Mouse (Mus musculus): ENCODE data around the gene Gpr142. TPM values are rescaled to one million over a fixed set of nuclear protein-coding genes. Genes with fewer than 3 reads are reported as not detected.

The Gpr142 gene
- polyA plus RNA-seq, 1 experiment from 2014 or later = not detected

- H3K9me3 ChIP-seq = no peaks in the 10 kb centered on the region
- H3K9ac ChIP-seq = no peak overlapping the region
- no peak overlapping the region for H3K27ac ChIP-seq (replicated peaks)
- 21% methylated on average over 4 of the region's 4 CpGs for WGBS
- H3K36me3 ChIP-seq = no peaks in the 10 kb centered on the region
- H3K4me3 ChIP-seq = no peak overlapping the region
- no peak for ATAC-seq (ENCODE audit: extremely low read depth, insufficient number of reproducible peaks, low FRiP score, low TSS enrichment)
- H3K27me3 ChIP-seq (replicated peaks) = peaks cover 98% of the 10 kb centered on the region
- no peak overlapping the region for H3K4me2 ChIP-seq
- H3K4me1 ChIP-seq = peaks cover 33% of the 10 kb centered on the region
These were observed 7.9 kb upstream of the Gpr142 start for GRCm38 (mm10) chr11:114790841-114791240.

DNA sequence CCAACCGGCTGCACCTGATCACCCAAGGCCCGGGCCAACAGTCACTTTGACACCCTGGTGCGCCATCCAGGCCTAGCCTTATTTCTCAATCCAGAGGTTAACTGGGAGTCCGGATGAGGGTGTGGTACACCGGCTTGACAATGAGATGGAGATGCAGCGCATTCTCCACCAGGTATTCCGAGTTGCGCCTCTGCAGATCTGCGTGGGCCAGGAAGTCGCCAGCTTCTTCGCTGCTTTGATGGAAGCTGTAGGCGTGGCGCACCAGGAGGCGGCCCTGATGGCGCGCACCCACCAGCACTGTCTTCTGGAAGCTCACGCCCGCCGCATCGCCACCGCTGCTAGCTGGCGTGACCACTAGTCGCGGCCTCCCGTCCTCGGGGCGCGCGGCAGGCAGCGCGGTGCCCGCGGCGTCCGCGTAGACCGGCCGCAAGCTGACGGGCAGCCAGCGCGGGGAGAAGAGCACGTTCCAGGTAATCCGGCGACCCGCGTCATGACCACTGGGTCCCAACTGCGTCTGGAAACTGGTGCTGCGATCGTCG, 7.3 kb upstream of the Gpr142 start:
- 3% methylated on average over 50 of the region's 50 CpGs for WGBS
- H3K4me1 ChIP-seq = peaks cover 28% of the 10 kb centered on the region
- peak overlapping the region; percentile 53 for H3K4me3 ChIP-seq
- peak overlapping the region; percentile 53 for H3K9ac ChIP-seq
- no peaks in the 10 kb centered on the region for H3K36me3 ChIP-seq
- no peak overlapping the region for H3K27ac ChIP-seq (replicated peaks)
- peak overlapping the region; percentile 84 for H3K4me2 ChIP-seq
- H3K27me3 ChIP-seq (replicated peaks) = peaks cover 97% of the 10 kb centered on the region
- no peaks in the 10 kb centered on the region for H3K9me3 ChIP-seq
- no peak for ATAC-seq (ENCODE audit: extremely low read depth, insufficient number of reproducible peaks, low FRiP score, low TSS enrichment)

DNA sequence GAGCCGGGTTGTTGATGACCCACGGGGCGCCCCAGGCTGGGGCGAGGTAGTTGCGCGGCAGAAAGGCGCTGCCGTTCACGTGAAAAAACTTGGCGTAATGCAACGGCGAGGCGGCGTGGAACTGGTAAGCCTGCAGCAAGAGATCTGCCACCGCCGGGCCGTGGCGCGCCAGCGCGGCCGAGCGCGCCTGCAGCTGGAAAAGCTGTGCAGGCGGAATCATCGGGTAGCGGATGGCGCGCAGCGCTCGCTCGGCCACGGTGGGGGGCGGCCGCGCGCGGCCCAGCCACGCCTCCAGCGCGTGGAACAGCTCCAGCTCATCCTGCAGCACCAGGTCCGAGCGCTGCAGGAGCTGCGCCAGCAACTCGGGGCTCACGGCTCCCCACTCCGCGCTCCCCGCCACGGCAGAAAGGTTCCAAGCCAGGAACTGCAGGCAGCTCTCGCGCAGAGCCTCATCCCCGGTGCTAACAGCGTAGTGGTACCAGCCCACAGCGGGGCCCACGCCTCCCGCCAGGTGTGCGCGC, 6.8 kb upstream of the Gpr142 start:
- peak overlapping the region; percentile 53 for H3K4me3 ChIP-seq
- WGBS = 1% methylated on average over 58 of the region's 59 CpGs
- peak overlapping the region; percentile 53 for H3K9ac ChIP-seq
- peaks cover 95% of the 10 kb centered on the region for H3K27me3 ChIP-seq (replicated peaks)
- no peak for ATAC-seq (ENCODE audit: extremely low read depth, insufficient number of reproducible peaks, low FRiP score, low TSS enrichment)
- peaks cover 24% of the 10 kb centered on the region for H3K4me1 ChIP-seq
- peak overlapping the region; percentile 84 for H3K4me2 ChIP-seq
- H3K9me3 ChIP-seq = no peaks in the 10 kb centered on the region
- H3K36me3 ChIP-seq = no peaks in the 10 kb centered on the region
- H3K27ac ChIP-seq (replicated peaks) = no peak overlapping the region

GRCm38 (mm10) chr11:114792931-114793494, 5.7 kb upstream of the Gpr142 start:
- 46% methylated on average over 5 of the region's 5 CpGs for WGBS
- Histone ChIP-seq H3K27me3 (replicated peaks) (peaks cover 84% of the 10 kb centered on the region), H3K4me1 (peaks cover 24% of the 10 kb centered on the region), H3K4me2 (no peak overlapping the region), H3K9ac (no peak overlapping the region), H3K36me3 (no peaks in the 10 kb centered on the region), H3K9me3 (no peaks in the 10 kb centered on the region), H3K4me3 (no peak overlapping the region), H3K27ac (replicated peaks) (no peak overlapping the region)
- ATAC-seq (ENCODE audit: extremely low read depth, insufficient number of reproducible peaks, low FRiP score, low TSS enrichment) = no peak

- H3K9me3 ChIP-seq = no peaks in the 10 kb centered on the region
- H3K27ac ChIP-seq (replicated peaks) = no peak overlapping the region
- H3K4me1 ChIP-seq = peaks cover 24% of the 10 kb centered on the region
- peaks cover 74% of the 10 kb centered on the region for H3K27me3 ChIP-seq (replicated peaks)
- 62% methylated on average over 19 of the region's 19 CpGs for WGBS
- H3K4me3 ChIP-seq = no peak overlapping the region
- no peaks in the 10 kb centered on the region for H3K36me3 ChIP-seq
- ATAC-seq (ENCODE audit: extremely low read depth, insufficient number of reproducible peaks, low FRiP score, low TSS enrichment) = no peak
- no peak overlapping the region for H3K9ac ChIP-seq
- H3K4me2 ChIP-seq = no peak overlapping the region
These were observed 4.7 kb upstream of the Gpr142 start for GRCm38 (mm10) chr11:114793868-114794545.

GRCm38 (mm10) chr11:114794691-114795090, 4.0 kb upstream of the Gpr142 start:
- H3K27ac ChIP-seq (replicated peaks) = no peak overlapping the region
- H3K4me3 ChIP-seq = no peak overlapping the region
- no peak; the same call in 1 of the 2 replicates for ATAC-seq (ENCODE audit: extremely low read depth, insufficient number of reproducible peaks, low FRiP score, low TSS enrichment)
- 61% methylated on average over 4 of the region's 4 CpGs for WGBS
- H3K4me2 ChIP-seq = no peak overlapping the region
- H3K27me3 ChIP-seq (replicated peaks) = peaks cover 68% of the 10 kb centered on the region
- H3K9ac ChIP-seq = no peak overlapping the region
- no peaks in the 10 kb centered on the region for H3K9me3 ChIP-seq
- no peaks in the 10 kb centered on the region for H3K36me3 ChIP-seq
- peaks cover 21% of the 10 kb centered on the region for H3K4me1 ChIP-seq

DNA sequence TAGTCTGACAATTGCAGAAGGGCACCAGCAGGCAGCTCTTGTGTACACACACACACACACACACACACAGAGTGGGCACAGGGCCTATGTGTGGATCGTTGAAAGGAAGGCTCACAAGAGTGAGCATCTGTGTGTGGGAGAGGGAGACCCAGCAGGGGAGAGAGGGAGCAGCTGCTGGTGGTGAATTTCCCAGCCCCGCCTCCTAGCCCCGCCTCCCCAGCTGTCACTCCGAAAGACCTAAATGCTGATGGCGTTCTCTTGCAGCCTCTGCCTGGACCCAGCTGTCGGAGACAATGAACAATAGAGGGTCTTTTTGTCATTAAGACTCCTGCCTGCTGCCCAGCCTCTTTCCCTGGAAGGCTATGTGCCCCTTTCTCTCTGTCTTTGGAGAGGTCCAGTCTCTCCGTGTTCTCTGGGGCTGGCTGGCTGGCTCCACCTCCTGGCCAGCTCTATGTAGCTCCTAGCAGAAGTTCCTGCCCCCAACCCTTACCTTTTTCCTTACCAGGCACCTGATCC, 3.4 kb upstream of the Gpr142 start:
- Histone ChIP-seq H3K36me3 (no peaks in the 10 kb centered on the region), H3K9me3 (no peaks in the 10 kb centered on the region), H3K9ac (peak overlapping the region; percentile 61; the same call in 1 of the 2 replicates), H3K27ac (replicated peaks) (no peak overlapping the region), H3K4me1 (peaks cover 21% of the 10 kb centered on the region), H3K4me3 (peak overlapping the region; percentile 52), H3K27me3 (replicated peaks) (peaks cover 62% of the 10 kb centered on the region), H3K4me2 (peak overlapping the region; percentile 73)
- 2% methylated on average over 7 of the region's 7 CpGs for WGBS
- no peak for ATAC-seq (ENCODE audit: extremely low read depth, insufficient number of reproducible peaks, low FRiP score, low TSS enrichment)

DNA sequence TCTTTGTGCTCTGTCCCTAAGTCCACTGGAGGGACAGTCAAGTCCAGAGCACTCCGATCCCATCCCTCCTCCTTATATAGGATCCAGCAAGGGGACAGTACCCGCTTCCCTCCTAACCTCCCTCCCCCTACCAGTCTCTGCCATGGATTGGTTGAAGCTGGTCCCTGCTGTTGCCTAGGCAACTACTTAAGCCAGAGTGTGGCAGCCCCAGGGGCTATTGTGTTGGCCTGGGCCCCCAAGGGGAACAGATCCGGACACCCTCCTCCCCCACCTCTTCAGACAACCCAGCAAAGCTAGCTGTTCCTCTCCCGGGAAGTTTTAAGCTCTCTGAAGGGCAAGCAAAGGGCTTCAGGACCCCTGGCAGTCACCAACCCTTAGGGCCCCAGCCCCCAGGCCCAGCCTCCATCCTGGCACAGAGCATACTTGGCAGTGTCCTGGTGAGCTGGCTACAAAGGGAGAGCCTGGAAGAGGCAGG, 2.8 kb upstream of the Gpr142 start, which contains the start of gene Btbd17:
Gene Btbd17, minus strand, starts transcription at position 98 of the 475 bp plus-strand sequence.
- WGBS = 15% methylated on average over 4 of the region's 4 CpGs
- Histone ChIP-seq H3K27me3 (replicated peaks) (peaks cover 56% of the 10 kb centered on the region), H3K27ac (replicated peaks) (no peak within 1 kb of the TSS), H3K4me2 (peak within 1 kb of the TSS; percentile 73), H3K36me3 (no peaks in the 10 kb centered on the region), H3K9ac (peak within 1 kb of the TSS; percentile 61; the same call in 1 of the 2 replicates), H3K4me1 (peaks cover 21% of the 10 kb centered on the region), H3K9me3 (no peaks in the 10 kb centered on the region), H3K4me3 (peak within 1 kb of the TSS; percentile 52)
- no peak for ATAC-seq (ENCODE audit: extremely low read depth, insufficient number of reproducible peaks, low FRiP score, low TSS enrichment)

- Histone ChIP-seq H3K9me3 (no peaks in the 10 kb centered on the region), H3K4me1 (peaks cover 9% of the 10 kb centered on the region), H3K27me3 (replicated peaks) (peaks cover 43% of the 10 kb centered on the region), H3K4me2 (no peak overlapping the region), H3K27ac (replicated peaks) (no peak overlapping the region), H3K36me3 (no peaks in the 10 kb centered on the region), H3K9ac (no peak overlapping the region), H3K4me3 (no peak overlapping the region)
- ATAC-seq (ENCODE audit: extremely low read depth, insufficient number of reproducible peaks, low FRiP score, low TSS enrichment) = no peak
- WGBS = 81% methylated on average over 7 of the region's 7 CpGs
These were observed 1.5 kb upstream of the Gpr142 start for GRCm38 (mm10) chr11:114797176-114797575.

- no peak overlapping the region for H3K4me3 ChIP-seq
- 74% methylated on average over 3 of the region's 3 CpGs for WGBS
- no peaks in the 10 kb centered on the region for H3K9me3 ChIP-seq
- no peaks in the 10 kb centered on the region for H3K36me3 ChIP-seq
- no peak overlapping the region for H3K4me2 ChIP-seq
- peaks cover 8% of the 10 kb centered on the region for H3K4me1 ChIP-seq
- no peak for ATAC-seq (ENCODE audit: extremely low read depth, insufficient number of reproducible peaks, low FRiP score, low TSS enrichment)
- peaks cover 35% of the 10 kb centered on the region for H3K27me3 ChIP-seq (replicated peaks)
- no peak overlapping the region for H3K9ac ChIP-seq
- H3K27ac ChIP-seq (replicated peaks) = no peak overlapping the region
These were observed 743 bp upstream of the Gpr142 start for GRCm38 (mm10) chr11:114797981-114798380.

- 85% methylated on average over 1 of the region's 1 CpGs for WGBS
- H3K9ac ChIP-seq = no peak overlapping the region
These were observed 3.2 kb downstream of the Gpr142 start for GRCm38 (mm10) chr11:114801906-114802305.

More at GRCm38 (mm10) chr11:114801906-114802305, 3.2 kb downstream of the Gpr142 start:
- H3K27me3 ChIP-seq (replicated peaks) = 0 out of 2 replicates have a peak, but pooled peaks cover 10% of the 10 kb centered on the region
- no peak overlapping the region for H3K4me3 ChIP-seq
- H3K27ac ChIP-seq (replicated peaks) = no peak overlapping the region
- no peaks in the 10 kb centered on the region for H3K9me3 ChIP-seq
- peaks cover 5% of the 10 kb centered on the region; the same call in 1 of the 2 replicates for H3K4me1 ChIP-seq
- no peak overlapping the region for H3K4me2 ChIP-seq
- ATAC-seq (ENCODE audit: extremely low read depth, insufficient number of reproducible peaks, low FRiP score, low TSS enrichment) = no peak
- no peaks in the 10 kb centered on the region for H3K36me3 ChIP-seq

All from heart, embryonic 13.5 days (tissue).